Mouse (Mus musculus): ENCODE data around the gene Epo.

Epo gene

GRCm38 (mm10) chr5:137519691-137520550 lies 13.1 kb downstream of the Epo start:
- no peak for DNase-seq

- peak; percentile 59 to 74 for DNase-seq
Measured at GRCm38 (mm10) chr5:137518436-137518835, 14.6 kb downstream of the Epo start, which contains the start of gene Gigyf1. Gene Gigyf1 (plus strand): TSS chr5:137518548.

GRCm38 (mm10) chr5:137514811-137515210 lies 18.2 kb downstream of the Epo start:
- DNase-seq, result no peak

GRCm38 (mm10) chr5:137513951-137514721 lies 18.9 kb downstream of the Epo start:
- peak; percentile 62 to 65 for DNase-seq

- DNase-seq, result peak; percentile 85 to 86
Measured at GRCm38 (mm10) chr5:137512847-137513794, 19.9 kb downstream of the Epo start.

GRCm38 (mm10) chr5:137511706-137512105 lies 21.3 kb downstream of the Epo start:
- no peak for DNase-seq

- DNase-seq, result peak; percentile 62 to 66
Measured at GRCm38 (mm10) chr5:137510573-137511390, 22.3 kb downstream of the Epo start.

GRCm38 (mm10) chr5:137510014-137510501 lies 23.0 kb downstream of the Epo start:
- DNase-seq, result peak; percentile 91 to 92

- DNase-seq, result peak in 1 of 2 experiments; percentile 53
Measured at GRCm38 (mm10) chr5:137504041-137504440, 29.0 kb downstream of the Epo start.

- peak; percentile 95 for DNase-seq
Measured at GRCm38 (mm10) chr5:137502667-137503110, 30.4 kb downstream of the Epo start.

GRCm38 (mm10) chr5:137501709-137502666 lies 31.1 kb downstream of the Epo start, which contains the start of gene Pop7:
Gene Pop7 (minus strand): TSS chr5:137502518.
- peak; percentile 99 to 100 for DNase-seq

- DNase-seq, result no peak
Measured at GRCm38 (mm10) chr5:137500186-137500585, 32.9 kb downstream of the Epo start.

- DNase-seq, result peak; percentile 47 to 60
Measured at GRCm38 (mm10) chr5:137493831-137494230, 39.2 kb downstream of the Epo start.

GRCm38 (mm10) chr5:137491559-137491958 lies 41.5 kb downstream of the Epo start:
- peak; percentile 74 to 82 for DNase-seq

- DNase-seq, result peak in 1 of 2 experiments; percentile 48
Measured at GRCm38 (mm10) chr5:137487616-137488015, 45.4 kb downstream of the Epo start.

GRCm38 (mm10) chr5:137485851-137486155 lies 47.2 kb downstream of the Epo start:
- DNase-seq, result no peak

- no peak for DNase-seq
Measured at GRCm38 (mm10) chr5:137485071-137485850, 47.8 kb downstream of the Epo start.

- peak; percentile 55 to 57 for DNase-seq
Measured at GRCm38 (mm10) chr5:137481897-137482296, 51.1 kb downstream of the Epo start.

- DNase-seq, result peak; percentile 90 to 94
Measured at GRCm38 (mm10) chr5:137481138-137481537, 51.9 kb downstream of the Epo start.
